Mouse (Mus musculus) CD4-positive helper T cell, adult 2 months (primary cell): ENCODE measurements around the gene Nfkbia.
A peak's percentile ranks its signal among the peaks of the same experiment; 100 is the strongest.

Experiments
- DNase-seq: peaks from one replicate; pipeline ENCODE4 v3.0.0-alpha.2; 2012; ENCODE audit warnings: low read depth, missing footprints, low spot score

The Nfkbia gene

GRCm38 (mm10) chr12:55492184-55492898 lies at the start of gene Nfkbia:
Nfkbia (minus strand) TSS chr12:55492647.
- DNase-seq = peak; percentile 96

- DNase-seq = no peak
Observed at GRCm38 (mm10) chr12:55539157-55539556, 46.7 kb upstream of the Nfkbia start.

- DNase-seq = no peak
Observed at GRCm38 (mm10) chr12:55538328-55538971, 46.0 kb upstream of the Nfkbia start.

- DNase-seq = no peak
Observed at GRCm38 (mm10) chr12:55537742-55538141, 45.3 kb upstream of the Nfkbia start.

- DNase-seq = no peak
Observed at GRCm38 (mm10) chr12:55536537-55537135, 44.2 kb upstream of the Nfkbia start.

GRCm38 (mm10) chr12:55526983-55527752 lies 34.7 kb upstream of the Nfkbia start:
- DNase-seq = no peak

- DNase-seq = no peak
Observed at GRCm38 (mm10) chr12:55518061-55518738, 25.8 kb upstream of the Nfkbia start.

- no peak for DNase-seq
Observed at GRCm38 (mm10) chr12:55508817-55509216, 16.4 kb upstream of the Nfkbia start.

- no peak for DNase-seq
Observed at GRCm38 (mm10) chr12:55507332-55507935, 15.0 kb upstream of the Nfkbia start.

GRCm38 (mm10) chr12:55506029-55506330 lies 13.5 kb upstream of the Nfkbia start:
- DNase-seq = peak; percentile 86

GRCm38 (mm10) chr12:55505314-55506028 lies 13.0 kb upstream of the Nfkbia start:
- DNase-seq = no peak

GRCm38 (mm10) chr12:55499031-55499430 lies 6.6 kb upstream of the Nfkbia start:
- peak; percentile 86 for DNase-seq

- peak; percentile 35 for DNase-seq
Observed at GRCm38 (mm10) chr12:55497737-55498136, 5.3 kb upstream of the Nfkbia start.

- no peak for DNase-seq
Observed at GRCm38 (mm10) chr12:55495902-55496605, 3.6 kb upstream of the Nfkbia start.

GRCm38 (mm10) chr12:55495114-55495901 lies 2.9 kb upstream of the Nfkbia start:
- peak; percentile 84 for DNase-seq

GRCm38 (mm10) chr12:55493381-55493780 lies 934 bp upstream of the Nfkbia start:
- no peak for DNase-seq

- no peak for DNase-seq
Observed at GRCm38 (mm10) chr12:55492941-55493340, 494 bp upstream of the Nfkbia start.

GRCm38 (mm10) chr12:55491516-55492183 lies 797 bp downstream of the Nfkbia start:
- peak; percentile 96 for DNase-seq
